Mouse (Mus musculus) erythroblast, adult 5-6 weeks (primary cell): ENCODE results near the gene Ddx52. TPM values are rescaled to one million over a fixed set of nuclear protein-coding genes. Genes with fewer than 3 reads are reported as not detected.

Experiments used
- ATAC-seq: replicated peaks from 2 replicates; pipeline ENCODE4 v1.8.0; 2016; ENCODE audit warnings: moderate number of reproducible peaks, mild to moderate bottlenecking, moderate TSS enrichment, inconsistent platforms; ENCODE audit not compliant: poor library complexity, low FRiP score, severe bottlenecking
- total RNA-seq, 2 experiments: library from RNA; stranded (forward) in 1 of 2; stranded (reverse) in 1 of 2; fragments of 150-400 nt in 1 of 2; fragments of 200-764, 138-1000 nt in 1 of 2; gene quantifications; 2 replicates each; pipeline versions ENCODE4 v1.2.3 to v1.2.4; 2015 to 2017; ENCODE audit warnings: low replicate concordance in 2 of 2

Ddx52 gene
- total RNA-seq, 2 experiments from 2014 or later = 9.6 to 19.3 TPM

GRCm38 (mm10) chr11:84011050-84011449 lies 69.2 kb downstream of the Ddx52 start:
- no peak for ATAC-seq

DNA sequence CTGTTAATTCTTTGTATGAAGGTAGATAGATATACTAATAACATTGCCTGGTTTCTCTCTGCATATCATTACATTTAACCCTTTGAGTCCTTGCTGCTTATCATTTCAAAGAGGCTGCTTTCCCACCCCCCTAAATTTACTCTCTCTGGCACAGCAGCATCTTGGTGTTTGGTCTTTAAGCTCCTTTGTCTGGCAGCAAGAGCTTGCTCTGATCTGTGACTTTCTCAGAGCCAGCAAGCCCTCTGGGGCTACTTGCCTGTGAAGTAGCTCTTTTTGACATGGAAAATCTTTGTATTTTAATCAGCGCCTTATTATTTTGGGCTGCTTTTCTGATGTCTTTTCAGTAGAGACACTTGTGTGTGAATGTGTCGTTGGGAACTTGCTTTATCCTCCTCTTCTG lies 69.7 kb downstream of the Ddx52 start:
- ATAC-seq = no peak

Other genes starting within 250 kb of the Ddx52 start
- gene Wfdc17, start 238.1 kb upstream of the Ddx52 start, total RNA-seq (2015; ENCODE audit: low replicate concordance) = 22.7 and 23.4 TPM in 2 replicates
- gene Wfdc17, start 238.1 kb upstream of the Ddx52 start, total RNA-seq (2017; ENCODE audit: low replicate concordance) = 4.5 TPM in 1 of 2 replicates, not detected in the other
- not detected in 2 replicates for gene Wfdc18, start 233.0 kb upstream of the Ddx52 start, total RNA-seq (2015; ENCODE audit: low replicate concordance)
- gene Wfdc18, start 233.0 kb upstream of the Ddx52 start, total RNA-seq (2017; ENCODE audit: low replicate concordance) = not detected in 2 replicates
- gene Wfdc21, start 195.1 kb upstream of the Ddx52 start, total RNA-seq (2015; ENCODE audit: low replicate concordance) = 203 and 278 TPM in 2 replicates
- 146 and 210 TPM in 2 replicates for gene Wfdc21, start 195.1 kb upstream of the Ddx52 start, total RNA-seq (2017; ENCODE audit: low replicate concordance)
- 2.5 and 3.8 TPM in 2 replicates for gene Heatr6, start 188.4 kb upstream of the Ddx52 start, total RNA-seq (2015; ENCODE audit: low replicate concordance)
- 2.0 and 6.8 TPM in 2 replicates for gene Heatr6, start 188.4 kb upstream of the Ddx52 start, total RNA-seq (2017; ENCODE audit: low replicate concordance)
- gene Hnf1b, start 92.0 kb upstream of the Ddx52 start, total RNA-seq (2015; ENCODE audit: low replicate concordance) = not detected in 2 replicates
- gene Hnf1b, start 92.0 kb upstream of the Ddx52 start, total RNA-seq (2017; ENCODE audit: low replicate concordance) = not detected in 2 replicates
- 10.0 and 11.0 TPM in 2 replicates for gene Synrg, start 22.4 kb downstream of the Ddx52 start, total RNA-seq (2015; ENCODE audit: low replicate concordance)
- 6.1 and 8.9 TPM in 2 replicates for gene Synrg, start 22.4 kb downstream of the Ddx52 start, total RNA-seq (2017; ENCODE audit: low replicate concordance)
- not detected in 2 replicates for gene Dusp14, start 127.2 kb downstream of the Ddx52 start, total RNA-seq (2015; ENCODE audit: low replicate concordance)
- not detected in 2 replicates for gene Dusp14, start 127.2 kb downstream of the Ddx52 start, total RNA-seq (2017; ENCODE audit: low replicate concordance)
- 0.58 and 3.8 TPM in 2 replicates for gene Tada2a, start 187.5 kb downstream of the Ddx52 start, total RNA-seq (2015; ENCODE audit: low replicate concordance)
- gene Tada2a, start 187.5 kb downstream of the Ddx52 start, total RNA-seq (2017; ENCODE audit: low replicate concordance) = 0.56 and 6.1 TPM in 2 replicates
- 5.2 and 7.1 TPM in 2 replicates for gene Acaca, start 187.6 kb downstream of the Ddx52 start, total RNA-seq (2015; ENCODE audit: low replicate concordance)
- gene Acaca, start 187.6 kb downstream of the Ddx52 start, total RNA-seq (2017; ENCODE audit: low replicate concordance) = 4.5 and 26.4 TPM in 2 replicates
- not detected in 2 replicates for gene Gm11437, start 225.4 kb downstream of the Ddx52 start, total RNA-seq (2015; ENCODE audit: low replicate concordance)
- not detected in 2 replicates for gene Gm11437, start 225.4 kb downstream of the Ddx52 start, total RNA-seq (2017; ENCODE audit: low replicate concordance)